Mouse (Mus musculus) G1E (cell line): Measurements from ENCODE around the gene Slc35e1.

Experiments
- GATA1 ChIP-seq: IDR thresholded peaks from 2 replicates; pipeline ENCODE4 v1.6.1; 2012; ENCODE audit warnings: borderline replicate concordance, low read length, inconsistent platforms, mixed read lengths
- TAL1 ChIP-seq: conservative IDR thresholded peaks from 2 replicates; pipeline ENCODE4 v1.6.1; 2012; ENCODE audit warnings: low read depth, low read length, inconsistent platforms, mixed read lengths

DNA sequence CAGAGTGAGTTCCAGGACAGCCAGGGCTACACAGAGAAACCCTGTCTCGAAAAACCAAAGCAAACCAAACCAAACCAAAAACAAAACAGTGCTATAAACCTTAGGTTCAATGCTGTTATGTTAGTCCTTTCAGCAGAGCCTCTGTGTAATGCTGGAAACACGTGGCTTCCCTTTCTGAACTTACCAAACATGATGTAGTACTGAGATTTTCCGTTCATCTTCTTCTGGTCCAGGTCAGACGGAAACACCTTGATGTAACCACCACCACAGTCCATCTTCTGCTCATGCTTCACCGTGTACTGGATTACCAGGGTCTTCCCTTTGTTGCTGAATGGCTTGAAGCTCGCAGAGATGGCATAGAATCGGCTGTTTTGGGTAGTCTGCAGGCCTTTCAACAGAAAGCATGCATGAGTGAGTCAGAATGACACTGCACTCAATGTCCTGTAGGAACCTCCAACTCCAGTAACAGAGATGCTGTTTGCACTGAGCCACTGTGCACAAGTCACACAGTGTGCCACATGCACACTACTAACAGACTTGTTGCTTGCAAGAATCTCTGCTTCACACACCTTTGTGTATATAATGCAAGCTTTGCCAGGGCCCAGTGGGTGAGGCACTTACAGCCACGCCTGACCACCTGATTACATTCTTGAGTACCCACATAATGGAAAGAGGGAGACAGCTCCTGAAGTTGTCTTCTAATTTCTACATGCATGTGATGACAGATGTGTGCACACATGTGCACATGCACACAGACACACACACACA lies 54.0 kb downstream of the Slc35e1 start:
- TF ChIP-seq GATA1 (no peak), TAL1 (no peak)
